Mouse (Mus musculus): ENCODE measurements around the gene Ptf1a.

DNA sequence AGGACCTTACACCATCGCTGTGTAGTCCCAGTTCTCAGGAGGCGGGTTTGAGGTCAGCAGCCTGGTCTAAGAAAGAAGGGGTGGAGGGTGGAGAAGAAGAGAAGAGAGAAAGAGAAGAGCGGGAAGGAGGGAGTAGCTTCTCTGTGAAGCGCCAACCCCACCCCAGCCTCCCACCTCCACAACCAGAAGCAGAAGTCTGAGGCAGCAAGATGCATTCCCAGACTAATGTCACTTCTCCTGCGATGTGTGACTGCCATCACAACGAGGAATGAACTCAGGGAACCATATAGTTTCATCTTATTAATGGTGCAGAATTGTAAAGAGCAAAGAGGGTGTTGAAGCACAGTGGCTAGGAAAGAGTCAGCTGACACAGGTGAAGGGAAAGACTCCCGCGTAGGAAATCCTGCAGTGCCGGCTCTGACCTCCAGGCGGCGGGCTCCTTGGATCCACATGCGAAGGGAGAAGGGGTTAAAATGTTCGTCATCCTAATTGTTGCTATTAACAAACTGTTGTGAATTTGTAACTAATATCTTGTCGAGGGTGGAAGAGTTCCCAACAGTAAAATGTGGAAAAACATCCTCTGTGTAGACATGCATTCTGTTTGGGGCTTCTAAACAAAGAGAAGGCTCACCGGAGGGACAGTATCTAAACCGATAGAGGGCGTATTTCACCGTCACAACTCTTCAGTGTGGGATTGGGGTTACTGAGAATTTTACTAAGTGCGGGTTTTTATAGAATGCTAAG is 31.1 kb upstream of the Ptf1a start:
- no peak for TF ChIP-seq POLR2A (IDR thresholded peaks at IDR 0.05; ENCODE audit: extremely low read depth, insufficient read depth, low read length)
- TF ChIP-seq CTCF (IDR thresholded peaks at IDR 0.05; ENCODE audit: extremely low read depth, insufficient read depth, low read length): peak; percentile 64

Data from cortical plate, adult 2 months (tissue).